Mouse (Mus musculus) E14TG2a.4 (cell line): ENCODE measurements around the gene 1700093K21Rik.

Experiments used
- CTCF ChIP-seq: conservative IDR thresholded peaks from 2 replicates; pipeline ENCODE4 v1.5.1; 2014; ENCODE audit warnings: low read length
- NANOG ChIP-seq: IDR thresholded peaks from 2 replicates; pipeline ENCODE4 v1.6.1; 2014; ENCODE audit warnings: borderline replicate concordance, low read length, mixed read lengths
- POU5F1 ChIP-seq: IDR thresholded peaks from 2 replicates; pipeline ENCODE4 v1.6.1; 2014; ENCODE audit warnings: low read length, borderline replicate concordance

- no peak for TF ChIP-seq NANOG
- TF ChIP-seq CTCF: no peak
- no peak for TF ChIP-seq POU5F1
Measured at GRCm38 (mm10) chr11:23496661-23497060, 24.3 kb downstream of the 1700093K21Rik start.
